Mouse (Mus musculus): ENCODE measurements at regions not wholly inside any gene's neighbourhood (a gene's known extent, or its start where the extent isn't known, plus 50 kb on each side); places are given as distances from the start of the nearest gene placed in this dataset.

- Histone ChIP-seq H3K9me3 (no peaks in the 10 kb centered on the region), H3K27ac (no peak overlapping the region), H3K4me2 (no peak overlapping the region), H3K9ac (no peak overlapping the region), H3K4me3 (no peak overlapping the region), H3K4me1 (peaks cover 10% of the 10 kb centered on the region; the same call in 1 of the 2 replicates), H3K36me3 (no peaks in the 10 kb centered on the region), H3K27me3 (no peaks in the 10 kb centered on the region)
- WGBS, result 85% methylated on average over 6 of the region's 6 CpGs
- no peak for ATAC-seq (ENCODE audit: borderline replicate concordance, extremely low read depth, low FRiP score, low TSS enrichment)
These were observed 465.3 kb upstream of the Smim15 start for GRCm38 (mm10) chr13:107578968-107579367.

GRCm38 (mm10) chr13:107577809-107578208 is 466.4 kb upstream of the Smim15 start:
- H3K9ac ChIP-seq, result no peak overlapping the region
- no peak for ATAC-seq (ENCODE audit: borderline replicate concordance, extremely low read depth, low FRiP score, low TSS enrichment)
- H3K4me1 ChIP-seq, result peaks cover 10% of the 10 kb centered on the region; the same call in 1 of the 2 replicates
- no peak overlapping the region for H3K4me3 ChIP-seq
- H3K9me3 ChIP-seq, result no peaks in the 10 kb centered on the region
- WGBS, result 40% methylated on average over 8 of the region's 8 CpGs
- no peak overlapping the region for H3K27ac ChIP-seq
- H3K4me2 ChIP-seq, result no peak overlapping the region
- no peaks in the 10 kb centered on the region for H3K27me3 ChIP-seq
- no peaks in the 10 kb centered on the region for H3K36me3 ChIP-seq

GRCm38 (mm10) chr13:107577272-107577671 is 467.0 kb upstream of the Smim15 start:
- Histone ChIP-seq H3K36me3 (no peaks in the 10 kb centered on the region), H3K27ac (no peak overlapping the region), H3K4me1 (peaks cover 10% of the 10 kb centered on the region; the same call in 1 of the 2 replicates), H3K4me3 (no peak overlapping the region), H3K4me2 (no peak overlapping the region), H3K9ac (no peak overlapping the region), H3K27me3 (no peaks in the 10 kb centered on the region), H3K9me3 (no peaks in the 10 kb centered on the region)
- WGBS, result 50% methylated on average over 4 of the region's 4 CpGs
- ATAC-seq (ENCODE audit: borderline replicate concordance, extremely low read depth, low FRiP score, low TSS enrichment), result no peak

DNA sequence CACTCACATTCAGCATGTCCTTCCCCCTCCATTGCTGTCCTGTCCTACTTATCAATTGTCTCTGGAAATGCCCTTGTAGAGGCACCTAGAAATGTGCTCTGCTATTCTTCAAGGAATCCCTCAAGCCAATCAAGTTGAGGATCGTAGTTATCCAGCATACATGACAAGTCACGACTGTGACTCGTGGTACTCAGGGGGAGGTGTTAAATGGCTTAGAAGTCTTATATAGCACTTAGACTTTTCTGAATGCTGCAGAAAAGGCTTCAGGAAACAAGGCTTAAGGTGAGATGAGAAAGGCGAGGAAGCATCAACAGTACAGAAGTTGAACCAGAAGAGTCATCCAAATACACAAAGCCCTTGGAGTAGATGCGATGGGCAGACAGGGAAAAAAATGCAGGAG is 467.5 kb upstream of the Smim15 start:
- H3K27me3 ChIP-seq, result no peaks in the 10 kb centered on the region
- H3K4me2 ChIP-seq, result no peak overlapping the region
- peaks cover 10% of the 10 kb centered on the region; the same call in 1 of the 2 replicates for H3K4me1 ChIP-seq
- no peak overlapping the region for H3K9ac ChIP-seq
- no peak overlapping the region for H3K4me3 ChIP-seq
- 80% methylated on average over 5 of the region's 5 CpGs for WGBS
- ATAC-seq (ENCODE audit: borderline replicate concordance, extremely low read depth, low FRiP score, low TSS enrichment), result no peak
- H3K27ac ChIP-seq, result no peak overlapping the region
- H3K9me3 ChIP-seq, result no peaks in the 10 kb centered on the region
- no peaks in the 10 kb centered on the region for H3K36me3 ChIP-seq

- Histone ChIP-seq H3K36me3 (no peaks in the 10 kb centered on the region), H3K27ac (no peak overlapping the region), H3K27me3 (no peaks in the 10 kb centered on the region), H3K4me2 (no peak overlapping the region), H3K4me3 (no peak overlapping the region), H3K9me3 (no peaks in the 10 kb centered on the region), H3K9ac (no peak overlapping the region), H3K4me1 (peaks cover 10% of the 10 kb centered on the region; the same call in 1 of the 2 replicates)
- ATAC-seq (ENCODE audit: borderline replicate concordance, extremely low read depth, low FRiP score, low TSS enrichment), result no peak
- WGBS, result 77% methylated on average over 3 of the region's 3 CpGs
These were observed 469.2 kb upstream of the Smim15 start for GRCm38 (mm10) chr13:107575025-107575424.

DNA sequence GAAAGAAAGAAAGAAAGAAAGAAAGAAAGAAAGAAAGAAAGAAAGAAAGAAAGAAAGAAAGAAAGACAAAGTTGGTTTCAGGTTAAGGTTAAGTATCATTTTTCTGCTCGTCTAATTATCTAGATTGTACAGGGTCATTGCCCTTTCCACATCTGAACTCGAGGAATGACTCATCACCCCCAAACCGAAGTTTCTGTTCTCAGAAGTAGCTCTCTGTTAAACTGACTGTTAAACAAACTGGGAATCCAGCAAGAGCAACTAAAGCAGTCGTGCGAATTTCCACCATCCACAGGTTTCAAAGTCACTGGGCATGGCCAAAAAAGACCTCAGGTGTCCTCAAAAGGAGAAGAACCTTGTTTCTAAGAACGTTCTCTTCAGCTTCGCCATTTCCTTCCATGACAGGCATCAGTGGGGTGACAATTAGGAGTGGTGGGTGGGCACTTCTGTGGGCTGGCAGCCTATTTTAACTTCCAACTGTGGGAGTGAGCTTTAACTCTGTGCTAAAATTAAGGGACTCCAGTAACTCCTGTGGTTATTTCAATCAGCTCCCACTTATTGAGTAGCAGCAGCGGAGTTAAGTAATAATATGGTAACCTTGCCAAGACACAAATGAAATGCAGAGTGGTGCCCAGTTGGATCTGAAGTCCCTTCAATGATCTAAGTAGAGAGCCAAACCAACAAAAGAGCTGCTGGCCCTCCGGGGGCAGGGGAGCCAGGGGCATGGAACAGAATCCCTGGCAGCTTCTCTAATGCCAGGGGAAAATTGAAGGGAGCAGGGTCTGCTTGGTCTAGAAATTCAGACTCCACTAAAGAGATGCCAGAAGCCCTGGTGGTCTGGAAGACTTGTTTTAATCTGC is 470.5 kb upstream of the Smim15 start:
- no peak overlapping the region for H3K9ac ChIP-seq
- no peak overlapping the region for H3K4me2 ChIP-seq
- H3K27me3 ChIP-seq, result no peaks in the 10 kb centered on the region
- no peaks in the 10 kb centered on the region for H3K9me3 ChIP-seq
- WGBS, result 71% methylated on average over 9 of the region's 9 CpGs
- H3K27ac ChIP-seq, result no peak overlapping the region
- no peaks in the 10 kb centered on the region for H3K36me3 ChIP-seq
- no peak for ATAC-seq (ENCODE audit: borderline replicate concordance, extremely low read depth, low FRiP score, low TSS enrichment)
- H3K4me1 ChIP-seq, result peaks cover 13% of the 10 kb centered on the region; the same call in 1 of the 2 replicates
- H3K4me3 ChIP-seq, result no peak overlapping the region

DNA sequence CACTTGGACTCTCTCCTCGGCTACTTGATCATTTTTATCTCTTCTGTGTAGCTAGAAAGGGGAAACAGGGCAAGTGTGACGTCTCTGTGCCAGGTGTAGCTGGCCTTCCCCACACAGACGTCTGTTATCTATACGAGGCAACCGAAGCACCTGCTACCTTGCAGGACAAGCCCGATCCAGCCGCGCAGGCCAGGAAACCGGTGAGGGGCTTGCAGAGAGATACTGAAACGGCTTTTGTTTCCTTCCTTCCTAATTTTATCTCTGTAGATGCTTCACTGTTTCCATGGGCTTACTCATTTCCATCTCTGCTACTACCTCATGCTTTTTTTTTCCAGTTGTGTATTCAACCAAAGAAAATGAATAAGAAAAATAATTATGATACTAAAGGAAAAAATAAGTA is 472.7 kb upstream of the Smim15 start:
- H3K27ac ChIP-seq, result no peak overlapping the region
- no peaks in the 10 kb centered on the region for H3K27me3 ChIP-seq
- no peaks in the 10 kb centered on the region for H3K36me3 ChIP-seq
- no peak overlapping the region for H3K9ac ChIP-seq
- H3K9me3 ChIP-seq, result no peaks in the 10 kb centered on the region
- peaks cover 4% of the 10 kb centered on the region; the same call in 1 of the 2 replicates for H3K4me1 ChIP-seq
- H3K4me2 ChIP-seq, result no peak overlapping the region
- no peak overlapping the region for H3K4me3 ChIP-seq
- WGBS, result 59% methylated on average over 10 of the region's 10 CpGs
- no peak for ATAC-seq (ENCODE audit: borderline replicate concordance, extremely low read depth, low FRiP score, low TSS enrichment)

DNA sequence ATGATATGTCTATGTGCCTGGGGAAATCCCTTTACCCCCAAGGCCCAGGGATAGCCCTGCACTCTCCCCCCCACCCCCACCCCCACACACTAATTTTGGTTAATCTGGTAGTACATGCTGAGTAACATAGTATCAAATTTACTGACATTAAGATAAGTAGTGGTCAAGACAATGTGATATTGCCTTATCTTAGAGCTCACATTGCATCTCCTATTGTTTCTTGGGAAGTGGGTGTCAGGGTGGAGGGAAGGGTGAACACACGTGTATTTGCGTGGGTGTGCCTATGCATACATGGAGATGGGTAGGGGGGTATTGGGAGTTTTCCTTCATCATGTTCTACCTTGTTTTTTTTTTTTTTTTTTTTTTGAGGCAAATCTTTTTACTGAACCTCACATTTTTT is 474.8 kb upstream of the Smim15 start:
- Histone ChIP-seq H3K9me3 (no peaks in the 10 kb centered on the region), H3K27ac (0 out of 2 replicates have a peak overlapping the region, but pooled peaks have one; percentile 37), H3K4me3 (no peak overlapping the region), H3K4me2 (no peak overlapping the region), H3K36me3 (no peaks in the 10 kb centered on the region), H3K27me3 (no peaks in the 10 kb centered on the region), H3K4me1 (peaks cover 4% of the 10 kb centered on the region; the same call in 1 of the 2 replicates), H3K9ac (no peak overlapping the region)
- ATAC-seq (ENCODE audit: borderline replicate concordance, extremely low read depth, low FRiP score, low TSS enrichment), result no peak
- WGBS, result 74% methylated on average over 2 of the region's 2 CpGs

GRCm38 (mm10) chr13:107568701-107569121 is 475.5 kb upstream of the Smim15 start:
- H3K4me1 ChIP-seq, result peaks cover 4% of the 10 kb centered on the region; the same call in 1 of the 2 replicates
- H3K9ac ChIP-seq, result no peak overlapping the region
- 26% methylated on average over 7 of the region's 7 CpGs for WGBS
- H3K9me3 ChIP-seq, result no peaks in the 10 kb centered on the region
- no peak overlapping the region for H3K4me3 ChIP-seq
- no peaks in the 10 kb centered on the region for H3K27me3 ChIP-seq
- no peak overlapping the region for H3K4me2 ChIP-seq
- peak; percentile 69 for ATAC-seq (ENCODE audit: borderline replicate concordance, extremely low read depth, low FRiP score, low TSS enrichment)
- peak overlapping the region; percentile 48; the same call in 1 of the 2 replicates for H3K27ac ChIP-seq
- no peaks in the 10 kb centered on the region for H3K36me3 ChIP-seq

DNA sequence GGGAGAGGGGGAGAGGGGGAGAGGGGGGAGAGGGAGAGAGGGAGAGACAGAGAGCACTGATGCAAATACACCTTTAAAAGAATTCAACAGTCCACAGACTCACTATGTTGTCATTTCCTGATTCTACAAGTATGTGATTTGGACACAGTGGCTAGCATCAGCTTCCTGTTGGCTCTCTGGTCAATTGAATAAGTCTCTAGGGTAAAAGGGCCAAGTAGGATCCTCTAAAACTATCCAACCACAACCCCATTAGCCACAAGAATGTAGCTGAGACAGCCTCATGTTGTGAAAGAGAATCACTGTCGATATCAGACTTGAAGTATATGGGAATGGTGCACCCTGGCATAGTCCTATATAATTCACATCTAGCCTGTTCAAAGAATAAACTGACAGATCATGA is 481.8 kb upstream of the Smim15 start:
- no peak for ATAC-seq (ENCODE audit: borderline replicate concordance, extremely low read depth, low FRiP score, low TSS enrichment)

GRCm38 (mm10) chr13:107561529-107561928 is 482.7 kb upstream of the Smim15 start:
- no peak for ATAC-seq (ENCODE audit: borderline replicate concordance, extremely low read depth, low FRiP score, low TSS enrichment)
- no peak overlapping the region for H3K4me3 ChIP-seq
- no peak overlapping the region for H3K27ac ChIP-seq
- 41% methylated on average over 2 of the region's 2 CpGs for WGBS
- no peak overlapping the region for H3K9ac ChIP-seq
- no peaks in the 10 kb centered on the region for H3K36me3 ChIP-seq
- no peaks in the 10 kb centered on the region for H3K9me3 ChIP-seq
- H3K4me1 ChIP-seq, result 0 out of 2 replicates have a peak, but pooled peaks cover 1% of the 10 kb centered on the region
- no peaks in the 10 kb centered on the region for H3K27me3 ChIP-seq
- H3K4me2 ChIP-seq, result no peak overlapping the region

More for the DNA sequence above, 481.8 kb upstream of the Smim15 start:
- H3K4me1 ChIP-seq, result no peaks in the 10 kb centered on the region
- WGBS, result 89% methylated on average over 1 of the region's 1 CpGs
- H3K9me3 ChIP-seq, result no peaks in the 10 kb centered on the region
- no peaks in the 10 kb centered on the region for H3K36me3 ChIP-seq
- H3K9ac ChIP-seq, result no peak overlapping the region
- H3K4me2 ChIP-seq, result no peak overlapping the region
- H3K27me3 ChIP-seq, result no peaks in the 10 kb centered on the region
- no peak overlapping the region for H3K27ac ChIP-seq
- H3K4me3 ChIP-seq, result no peak overlapping the region

DNA sequence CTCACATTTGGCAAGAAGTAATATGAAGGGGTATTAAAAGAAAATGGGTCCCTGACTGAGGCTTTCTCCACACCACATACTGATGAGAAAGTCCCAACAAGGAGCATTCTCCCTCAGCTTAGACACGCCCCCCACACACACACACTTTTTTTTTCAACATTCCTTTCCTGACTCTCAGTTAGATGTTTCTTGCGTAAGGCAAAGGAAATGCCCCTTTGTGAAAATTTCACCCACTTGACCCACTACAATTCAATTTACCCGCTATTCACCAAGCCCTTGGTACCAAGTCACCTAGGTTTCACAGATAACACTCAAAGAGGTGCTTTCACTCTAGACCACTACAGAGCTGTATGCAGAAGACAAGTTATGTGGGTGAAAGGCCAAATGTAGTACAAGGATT is 488.3 kb upstream of the Smim15 start:
- H3K4me2 ChIP-seq, result no peak overlapping the region
- H3K27me3 ChIP-seq, result no peaks in the 10 kb centered on the region
- 48% methylated on average over 3 of the region's 3 CpGs for WGBS
- no peaks in the 10 kb centered on the region for H3K36me3 ChIP-seq
- no peak overlapping the region for H3K9ac ChIP-seq
- H3K4me1 ChIP-seq, result 0 out of 2 replicates have a peak, but pooled peaks cover 4% of the 10 kb centered on the region
- H3K4me3 ChIP-seq, result no peak overlapping the region
- H3K27ac ChIP-seq, result no peak overlapping the region
- ATAC-seq (ENCODE audit: borderline replicate concordance, extremely low read depth, low FRiP score, low TSS enrichment), result no peak
- H3K9me3 ChIP-seq, result no peaks in the 10 kb centered on the region

Measured in lung, embryonic 15.5 days (tissue).